Mouse (Mus musculus) midbrain, embryonic 10.5 days (tissue): Measurements from ENCODE around the gene Amph. TPM values are rescaled to one million over a fixed set of nuclear protein-coding genes. Genes with fewer than 3 reads are reported as not detected.
"Not testable (repeated sequence)": the region's sequence is repeated elsewhere in the genome, so short reads cannot be mapped to it uniquely, and the experiment has no call there.

Experiments
- DNase-seq: peaks from one replicate; pipeline ENCODE4 v3.0.0-alpha.2; 2017; ENCODE audit warnings: low spot score
- H3K27ac ChIP-seq: fragments of 300-500 bp; sonication (generic); replicated peaks from 2 replicates; pipeline ENCODE4 v1.5.1; 2016; ENCODE audit warnings: mild to moderate bottlenecking
- H3K27me3 ChIP-seq: fragments of 300-500 bp; sonication (generic); 2 replicates; pipeline ENCODE4 v1.6.1; 2016; ENCODE audit warnings: low read depth, mild to moderate bottlenecking; ENCODE audit not compliant: poor library complexity, severe bottlenecking
- H3K36me3 ChIP-seq: fragments of 300-500 bp; sonication (generic); 2 replicates; pipeline ENCODE4 v1.6.1; 2016; ENCODE audit warnings: mild to moderate bottlenecking, moderate library complexity
- H3K4me1 ChIP-seq: fragments of 300-500 bp; sonication (generic); 2 replicates; pipeline ENCODE4 v1.6.1; 2016
- H3K4me3 ChIP-seq: fragments of 300-500 bp; sonication (generic); 2 replicates; pipeline ENCODE4 v1.5.1; 2016; ENCODE audit warnings: mild to moderate bottlenecking, moderate library complexity
- H3K9me3 ChIP-seq: fragments of 300-500 bp; sonication (generic); replicated peaks from 2 replicates; pipeline ENCODE4 v1.6.1; 2016; ENCODE audit warnings: mild to moderate bottlenecking
- WGBS: fragments of 180-500 bp; shearing (Covaris S2); methylation state at CpG from one replicate; pipeline ENCODE4 v1.1.7; 2016; 5-methylcytosine and 5-hydroxymethylcytosine counted together
- polyA plus RNA-seq: library from polyadenylated mRNA; unstranded; fragments of >200 nt; fragmentation: Nextera tagmentation; extraction: Ambion mirVana; gene quantifications from 2 replicates; pipeline ENCODE4 v1.2.1, GENCODE M21; 2016

The Amph gene
- polyA plus RNA-seq, 1 experiment from 2014 or later, result 4.9 TPM

- H3K27me3 ChIP-seq, result no peaks in the 10 kb centered on the region
- H3K27ac ChIP-seq, result no peak overlapping the region
- WGBS, result 79% methylated on average over 8 of the region's 8 CpGs
- H3K4me1 ChIP-seq, result no peaks in the 10 kb centered on the region
- no peak for DNase-seq
- no peaks in the 10 kb centered on the region for H3K9me3 ChIP-seq
- H3K4me3 ChIP-seq, result no peak overlapping the region
- no peaks in the 10 kb centered on the region for H3K36me3 ChIP-seq
Observed at GRCm38 (mm10) chr13:19031916-19032688, 84.1 kb downstream of the Amph start.

GRCm38 (mm10) chr13:19052090-19052489 lies 104.1 kb downstream of the Amph start:
- H3K9me3 ChIP-seq, result no peaks in the 10 kb centered on the region
- DNase-seq, result no peak
- 94% methylated on average over 1 of the region's 1 CpGs for WGBS
- no peaks in the 10 kb centered on the region for H3K36me3 ChIP-seq
- H3K27me3 ChIP-seq, result no peaks in the 10 kb centered on the region
- no peak overlapping the region for H3K27ac ChIP-seq
- no peak overlapping the region for H3K4me3 ChIP-seq
- H3K4me1 ChIP-seq, result no peaks in the 10 kb centered on the region

- Histone ChIP-seq H3K36me3 (no peaks in the 10 kb centered on the region), H3K9me3 (no peaks in the 10 kb centered on the region), H3K4me3 (no peak overlapping the region), H3K27me3 (no peaks in the 10 kb centered on the region), H3K27ac (no peak overlapping the region), H3K4me1 (no peaks in the 10 kb centered on the region)
- 73% methylated on average over 2 of the region's 2 CpGs for WGBS
- DNase-seq, result no peak
Observed at GRCm38 (mm10) chr13:19054504-19054903, 106.5 kb downstream of the Amph start.

GRCm38 (mm10) chr13:19072261-19072660 lies 124.3 kb downstream of the Amph start:
- DNase-seq, result no peak
- no peak overlapping the region for H3K27ac ChIP-seq
- no peak overlapping the region for H3K4me3 ChIP-seq
- H3K36me3 ChIP-seq, result no peaks in the 10 kb centered on the region
- no peaks in the 10 kb centered on the region for H3K4me1 ChIP-seq
- H3K9me3 ChIP-seq, result no peaks in the 10 kb centered on the region
- no peaks in the 10 kb centered on the region for H3K27me3 ChIP-seq

GRCm38 (mm10) chr13:19077427-19077826 lies 129.4 kb downstream of the Amph start:
- Histone ChIP-seq H3K9me3 (no peaks in the 10 kb centered on the region), H3K36me3 (no peaks in the 10 kb centered on the region), H3K27me3 (no peaks in the 10 kb centered on the region), H3K4me1 (no peaks in the 10 kb centered on the region), H3K27ac (no peak overlapping the region), H3K4me3 (no peak overlapping the region)
- DNase-seq, result no peak
- WGBS, result 86% methylated on average over 2 of the region's 2 CpGs

GRCm38 (mm10) chr13:19081932-19082331 lies 133.9 kb downstream of the Amph start:
- no peaks in the 10 kb centered on the region for H3K36me3 ChIP-seq
- no peaks in the 10 kb centered on the region for H3K27me3 ChIP-seq
- no peaks in the 10 kb centered on the region for H3K9me3 ChIP-seq
- no peak overlapping the region for H3K27ac ChIP-seq
- DNase-seq, result no peak
- H3K4me1 ChIP-seq, result no peaks in the 10 kb centered on the region
- H3K4me3 ChIP-seq, result no peak overlapping the region
- WGBS, result 85% methylated on average over 4 of the region's 4 CpGs

GRCm38 (mm10) chr13:19094571-19094970 lies 146.6 kb downstream of the Amph start:
- DNase-seq, result no peak
- no peak overlapping the region for H3K27ac ChIP-seq
- no peaks in the 10 kb centered on the region for H3K36me3 ChIP-seq
- 92% methylated on average over 6 of the region's 6 CpGs for WGBS
- H3K9me3 ChIP-seq, result no peaks in the 10 kb centered on the region
- H3K4me3 ChIP-seq, result no peak overlapping the region
- no peaks in the 10 kb centered on the region for H3K27me3 ChIP-seq
- no peaks in the 10 kb centered on the region for H3K4me1 ChIP-seq

GRCm38 (mm10) chr13:19097117-19097516 lies 149.1 kb downstream of the Amph start:
- no peaks in the 10 kb centered on the region for H3K27me3 ChIP-seq
- no peaks in the 10 kb centered on the region for H3K36me3 ChIP-seq
- H3K9me3 ChIP-seq, result no peaks in the 10 kb centered on the region
- WGBS, result 92% methylated on average over 4 of the region's 4 CpGs
- H3K27ac ChIP-seq, result no peak overlapping the region
- no peaks in the 10 kb centered on the region for H3K4me1 ChIP-seq
- H3K4me3 ChIP-seq, result no peak overlapping the region
- no peak for DNase-seq

GRCm38 (mm10) chr13:19101889-19102402 lies 153.9 kb downstream of the Amph start:
- no peak overlapping the region for H3K27ac ChIP-seq
- H3K4me1 ChIP-seq, result no peaks in the 10 kb centered on the region
- 94% methylated on average over 10 of the region's 10 CpGs for WGBS
- DNase-seq, result no peak
- no peaks in the 10 kb centered on the region for H3K36me3 ChIP-seq
- no peak overlapping the region for H3K4me3 ChIP-seq
- no peaks in the 10 kb centered on the region for H3K9me3 ChIP-seq
- H3K27me3 ChIP-seq, result no peaks in the 10 kb centered on the region

- no peaks in the 10 kb centered on the region for H3K27me3 ChIP-seq
- no peak overlapping the region for H3K4me3 ChIP-seq
- H3K9me3 ChIP-seq, result no peaks in the 10 kb centered on the region
- 70% methylated on average over 5 of the region's 5 CpGs for WGBS
- H3K4me1 ChIP-seq, result peaks cover 8% of the 10 kb centered on the region; the same call in 1 of the 2 replicates
- H3K36me3 ChIP-seq, result no peaks in the 10 kb centered on the region
- no peak for DNase-seq
- H3K27ac ChIP-seq, result no peak overlapping the region
Observed at GRCm38 (mm10) chr13:19106418-19106817, 158.4 kb downstream of the Amph start.

- no peaks in the 10 kb centered on the region for H3K36me3 ChIP-seq
- no peak overlapping the region for H3K4me3 ChIP-seq
- no peak overlapping the region for H3K27ac ChIP-seq
- peaks cover 8% of the 10 kb centered on the region; the same call in 1 of the 2 replicates for H3K4me1 ChIP-seq
- H3K9me3 ChIP-seq, result no peaks in the 10 kb centered on the region
- H3K27me3 ChIP-seq, result no peaks in the 10 kb centered on the region
- DNase-seq, result no peak
- 74% methylated on average over 3 of the region's 3 CpGs for WGBS
Observed at GRCm38 (mm10) chr13:19109331-19109730, 161.3 kb downstream of the Amph start.

- 93% methylated on average over 14 of the region's 14 CpGs for WGBS
- H3K4me3 ChIP-seq, result no peak overlapping the region
- H3K27ac ChIP-seq, result no peak overlapping the region
- H3K4me1 ChIP-seq, result peaks cover 8% of the 10 kb centered on the region; the same call in 1 of the 2 replicates
- DNase-seq, result no peak
- no peaks in the 10 kb centered on the region for H3K36me3 ChIP-seq
- no peaks in the 10 kb centered on the region for H3K9me3 ChIP-seq
- H3K27me3 ChIP-seq, result no peaks in the 10 kb centered on the region
Observed at GRCm38 (mm10) chr13:19113034-19113922, 165.3 kb downstream of the Amph start.

- 96% methylated on average over 9 of the region's 9 CpGs for WGBS
- not testable (repeated sequence) for H3K4me3 ChIP-seq, H3K9me3 ChIP-seq, H3K27me3 ChIP-seq, DNase-seq, H3K36me3 ChIP-seq, H3K27ac ChIP-seq, H3K4me1 ChIP-seq
Observed at GRCm38 (mm10) chr13:19114761-19115160, 166.8 kb downstream of the Amph start.
